Mouse (Mus musculus): ENCODE results near the gene Lipi. TPM values are rescaled to one million over a fixed set of nuclear protein-coding genes. Genes with fewer than 3 reads are reported as not detected.

Gene Lipi
- polyA plus RNA-seq (2017; shearing (Covaris generic)) = not detected

GRCm38 (mm10) chr16:75585961-75586360 lies at the start of gene Lipi:
Gene Lipi (minus strand): TSS chr16:75586061.
- no peak for ATAC-seq

GRCm38 (mm10) chr16:75627862-75628261 lies 42.0 kb upstream of the Lipi start:
- no peak for ATAC-seq

GRCm38 (mm10) chr16:75617651-75618349 lies 31.9 kb upstream of the Lipi start:
- peak; percentile 90 for ATAC-seq

- ATAC-seq = no peak
These were observed 26.7 kb upstream of the Lipi start for GRCm38 (mm10) chr16:75612561-75612960.

GRCm38 (mm10) chr16:75606415-75606814 lies 20.6 kb upstream of the Lipi start:
- ATAC-seq = peak; percentile 76

GRCm38 (mm10) chr16:75593501-75594183 lies 7.8 kb upstream of the Lipi start:
- ATAC-seq = peak; percentile 31

- peak; percentile 84 for ATAC-seq
These were observed 7.0 kb upstream of the Lipi start, which contains the start of gene Rbm11 for GRCm38 (mm10) chr16:75592671-75593500. Gene Rbm11 (plus strand): TSS chr16:75592844.

GRCm38 (mm10) chr16:75586466-75586865 lies 605 bp upstream of the Lipi start:
- no peak for ATAC-seq

- no peak for ATAC-seq
These were observed 3.6 kb downstream of the Lipi start for GRCm38 (mm10) chr16:75582279-75582678.

- no peak for ATAC-seq
These were observed 23.0 kb downstream of the Lipi start for GRCm38 (mm10) chr16:75562910-75563309.

GRCm38 (mm10) chr16:75545310-75545709 lies 40.6 kb downstream of the Lipi start:
- no peak for ATAC-seq

GRCm38 (mm10) chr16:75537784-75538565 lies 47.9 kb downstream of the Lipi start:
- no peak for ATAC-seq

- no peak for ATAC-seq
These were observed 54.2 kb downstream of the Lipi start for GRCm38 (mm10) chr16:75531705-75532104.

- ATAC-seq = no peak
These were observed 89.3 kb downstream of the Lipi start for GRCm38 (mm10) chr16:75496568-75496967.

Other genes with a start within 250 kb of the Lipi start
- 1 to 10 TPM in 1 of 2 experiments, under 1 TPM in 1; 0.67 to 1.4 TPM for gene Rbm11, start 6.8 kb upstream of the Lipi start, polyA plus RNA-seq (2017; shearing (Covaris generic))
- 1 to 10 TPM; 9.3 to 10.0 TPM for gene Hspa13, start 181.0 kb upstream of the Lipi start, polyA plus RNA-seq (2017; shearing (Covaris generic))